24 mouse cellular contexts compared by ENCODE assay signal in genomic region chr10:52268879-52269278, GRCm38 (mm10). TPM values are rescaled to one million over a fixed set of nuclear protein-coding genes. Genes with fewer than 3 reads are reported as not detected.
DNase-seq lines count a peak whose midpoint lies in the region; ATAC-seq and TF ChIP-seq lines count a peak whose summit lies in the region.
"Had no signal": no experiment of that assay in that cellular context is flagged by ENCODE, and none has a peak within 500 bp of the region (broad histone marks: within the 10 kb centered on the region; RNA-seq: fewer than 3 reads in every experiment).

No protein-coding gene starts in this region.

- no peak for ATAC-seq in heart, embryonic 12.5 days (ENCODE audit: insufficient number of reproducible peaks, low FRiP score)
- ATAC-seq in liver, embryonic 11.5 days (replicated peaks; ENCODE audit: low FRiP score) = peak; percentile 37; the same call in 1 of the 2 replicates
- peak; percentile 62; the same call in 1 of the 2 replicates for ATAC-seq in liver, embryonic 14.5 days (ENCODE audit: insufficient read depth)
- no peak for ATAC-seq in intestine, embryonic 15.5 days
- ATAC-seq in kidney, embryonic 14.5 days (ENCODE audit: low FRiP score, low TSS enrichment) = no peak
- ATAC-seq: forebrain, embryonic 13.5 days; forebrain, embryonic 16.5 days; intestine, embryonic 16.5 days had no signal

- H3K36me3 ChIP-seq in heart, embryonic 10.5 days = peaks cover 12% of the 10 kb centered on the region; the same call in 1 of the 2 replicates
- peaks cover 12% of the 10 kb centered on the region for H3K36me3 ChIP-seq in heart, embryonic 12.5 days
- no peaks in the 10 kb centered on the region for H3K36me3 ChIP-seq in liver, embryonic 11.5 days (ENCODE audit: control insufficient read depth, insufficient read depth, low read length)
- H3K36me3 ChIP-seq in liver, embryonic 14.5 days (replicated peaks; ENCODE audit: control insufficient read depth, insufficient read depth, low read depth) = no peaks in the 10 kb centered on the region
- 0 out of 2 replicates have a peak, but pooled peaks cover 3% of the 10 kb centered on the region for H3K36me3 ChIP-seq in intestine, embryonic 15.5 days
- no peaks in the 10 kb centered on the region for H3K36me3 ChIP-seq in kidney, embryonic 14.5 days (ENCODE audit: control insufficient read depth, insufficient read depth, low read length)
- H3K36me3 ChIP-seq: G1E; hindbrain, embryonic 15.5 days had no signal

- WGBS in heart, embryonic 10.5 days = 73% methylated on average over 5 of the region's 5 CpGs
- 70% methylated on average over 5 of the region's 5 CpGs for WGBS in heart, embryonic 12.5 days
- WGBS in liver, embryonic 11.5 days = 57% methylated on average over 5 of the region's 5 CpGs
- WGBS in liver, embryonic 14.5 days (ENCODE audit: insufficient replicate concordance) = 26% methylated on average over 5 of the region's 5 CpGs
- 89% methylated on average over 5 of the region's 5 CpGs for WGBS in intestine, embryonic 15.5 days
- 80% methylated on average over 5 of the region's 5 CpGs for WGBS in kidney, embryonic 14.5 days

- no peak overlapping the region for H3K27ac ChIP-seq in heart, embryonic 10.5 days
- H3K27ac ChIP-seq in heart, embryonic 12.5 days (ENCODE audit: poor library complexity, severe bottlenecking) = no peak overlapping the region
- no peak overlapping the region for H3K27ac ChIP-seq in liver, embryonic 11.5 days (ENCODE audit: low read depth, low read length)
- H3K27ac ChIP-seq in liver, embryonic 14.5 days = no peak overlapping the region
- no peak overlapping the region for H3K27ac ChIP-seq in intestine, embryonic 15.5 days
- H3K27ac ChIP-seq in kidney, embryonic 14.5 days (ENCODE audit: low read depth, low read length) = no peak overlapping the region
- H3K27ac ChIP-seq: forebrain, embryonic 10.5 days; forebrain, embryonic 13.5 days; heart, embryonic 13.5 days; hindbrain, embryonic 12.5 days; hindbrain, embryonic 15.5 days had no signal

- H3K9ac ChIP-seq in heart, embryonic 12.5 days = no peak overlapping the region
- H3K9ac ChIP-seq in liver, embryonic 11.5 days (ENCODE audit: low read depth, low read length) = no peak overlapping the region
- no peak overlapping the region for H3K9ac ChIP-seq in liver, embryonic 14.5 days (replicated peaks)
- H3K9ac ChIP-seq in intestine, embryonic 15.5 days = no peak overlapping the region
- H3K9ac ChIP-seq in kidney, embryonic 14.5 days (ENCODE audit: low read depth, low read length) = no peak overlapping the region
- H3K9ac ChIP-seq: forebrain, embryonic 13.5 days; heart, embryonic 13.5 days; hindbrain, embryonic 12.5 days; hindbrain, embryonic 15.5 days had no signal

- DNase-seq in heart, embryonic 10.5 days (ENCODE audit: low spot score) = peak; percentile 36
- peak; percentile 44 for DNase-seq in MEL-GATA-1-ER (ENCODE audit: extremely low read depth, low read depth)
- no peak for DNase-seq in liver, embryonic 11.5 days (ENCODE audit: low spot score)
- DNase-seq in liver, embryonic 14.5 days (ENCODE audit: low read depth in 3 of 3, low spot score in 3 of 3) = peak in 1 of 3 experiments; percentile 23
- DNase-seq: adrenal gland, postnatal 10 days; B cell, adult 2 months; cerebellum, adult 18-20 months; cerebellum, adult 9-10 months; cerebellum, postnatal 14 days; gastrocnemius, postnatal 10 days; gastrocnemius, postnatal 36 days; heart, postnatal 14 days had no signal

- no peaks in the 10 kb centered on the region for H3K27me3 ChIP-seq in heart, embryonic 10.5 days (ENCODE audit: insufficient read depth, poor library complexity, severe bottlenecking)
- H3K27me3 ChIP-seq in heart, embryonic 12.5 days (replicated peaks) = no peaks in the 10 kb centered on the region
- no peaks in the 10 kb centered on the region for H3K27me3 ChIP-seq in liver, embryonic 11.5 days (replicated peaks; ENCODE audit: control insufficient read depth, insufficient read depth, low read length)
- no peaks in the 10 kb centered on the region for H3K27me3 ChIP-seq in liver, embryonic 14.5 days (ENCODE audit: control insufficient read depth, insufficient read depth, low read length)
- no peaks in the 10 kb centered on the region for H3K27me3 ChIP-seq in intestine, embryonic 15.5 days (replicated peaks)
- no peaks in the 10 kb centered on the region for H3K27me3 ChIP-seq in kidney, embryonic 14.5 days (ENCODE audit: control insufficient read depth, insufficient read depth, low read length)
- H3K27me3 ChIP-seq: CH12.LX; forebrain, embryonic 13.5 days; heart, embryonic 13.5 days; hindbrain, embryonic 12.5 days; hindbrain, embryonic 15.5 days had no signal

- peaks cover 6% of the 10 kb centered on the region; the same call in 1 of the 2 replicates for H3K4me1 ChIP-seq in heart, embryonic 10.5 days
- peaks cover 4% of the 10 kb centered on the region for H3K4me1 ChIP-seq in heart, embryonic 12.5 days (replicated peaks)
- H3K4me1 ChIP-seq in liver, embryonic 11.5 days (replicated peaks; ENCODE audit: control insufficient read depth, insufficient read depth, low read length) = peaks cover 22% of the 10 kb centered on the region
- peaks cover 0 to 21% of the 10 kb centered on the region in 2 experiments; a peak in 3 of 4 replicates for H3K4me1 ChIP-seq in liver, embryonic 14.5 days (replicated peaks; ENCODE audit: control insufficient read depth in 2 of 2, insufficient read depth in 2 of 2, low read length in 1 of 2)
- no peaks in the 10 kb centered on the region for H3K4me1 ChIP-seq in intestine, embryonic 15.5 days (replicated peaks)
- no peaks in the 10 kb centered on the region for H3K4me1 ChIP-seq in kidney, embryonic 14.5 days (ENCODE audit: control insufficient read depth, insufficient read depth, low read length)

- TF ChIP-seq CTCF in liver, embryonic 14.5 days (IDR thresholded peaks at IDR 0.05; ENCODE audit: low read depth) = no peak

- no peak overlapping the region for H3K4me3 ChIP-seq in heart, embryonic 10.5 days
- no peak overlapping the region for H3K4me3 ChIP-seq in heart, embryonic 12.5 days
- H3K4me3 ChIP-seq in liver, embryonic 11.5 days (ENCODE audit: low read depth, low read length) = no peak overlapping the region
- no peak overlapping the region for H3K4me3 ChIP-seq in liver, embryonic 14.5 days (ENCODE audit: insufficient read depth in 1 of 2, low read depth in 2 of 2, low read length in 2 of 2)
- no peak overlapping the region for H3K4me3 ChIP-seq in intestine, embryonic 15.5 days (replicated peaks)
- no peak overlapping the region for H3K4me3 ChIP-seq in kidney, embryonic 14.5 days (ENCODE audit: low read length)
- H3K4me3 ChIP-seq: forebrain, embryonic 10.5 days; forebrain, embryonic 13.5 days; heart, embryonic 13.5 days; hindbrain, embryonic 12.5 days; hindbrain, embryonic 15.5 days had no signal

- TF ChIP-seq EP300 in liver, embryonic 14.5 days (IDR thresholded peaks at IDR 0.05; ENCODE audit: low read depth) = no peak

- no peaks in the 10 kb centered on the region for H3K9me3 ChIP-seq in heart, embryonic 10.5 days
- peaks cover 3% of the 10 kb centered on the region for H3K9me3 ChIP-seq in heart, embryonic 12.5 days (replicated peaks)
- no peaks in the 10 kb centered on the region for H3K9me3 ChIP-seq in liver, embryonic 11.5 days (ENCODE audit: control insufficient read depth, low read length)
- no peaks in the 10 kb centered on the region for H3K9me3 ChIP-seq in liver, embryonic 14.5 days (ENCODE audit: control insufficient read depth, low read length)
- no peaks in the 10 kb centered on the region for H3K9me3 ChIP-seq in intestine, embryonic 15.5 days
- H3K9me3 ChIP-seq in kidney, embryonic 14.5 days (ENCODE audit: control insufficient read depth, low read length) = no peaks in the 10 kb centered on the region
- H3K9me3 ChIP-seq: forebrain, embryonic 10.5 days; forebrain, embryonic 13.5 days; G1E; heart, embryonic 13.5 days; hindbrain, embryonic 12.5 days; hindbrain, embryonic 15.5 days had no signal

- no peak overlapping the region for H3K4me2 ChIP-seq in heart, embryonic 12.5 days
- H3K4me2 ChIP-seq in liver, embryonic 11.5 days = no peak overlapping the region
- no peak overlapping the region for H3K4me2 ChIP-seq in liver, embryonic 14.5 days (ENCODE audit: low read depth)
- no peak overlapping the region for H3K4me2 ChIP-seq in intestine, embryonic 15.5 days (replicated peaks)
- no peak overlapping the region for H3K4me2 ChIP-seq in kidney, embryonic 14.5 days (replicated peaks; ENCODE audit: low read depth, low read length)
- H3K4me2 ChIP-seq: forebrain, embryonic 13.5 days; heart, embryonic 13.5 days; hindbrain, embryonic 12.5 days; hindbrain, embryonic 15.5 days had no signal

RNA-seq across cellular contexts. Expression of gene Dcbld1, which starts 35.5 kb away (rescaled TPM):
- polyA plus RNA-seq in heart, embryonic 10.5 days (2016; fragmentation: Nextera tagmentation; extraction: Ambion mirVana) = 9.9 and 17.0 TPM in 2 replicates
- 9.3 and 9.9 TPM in 2 replicates for polyA plus RNA-seq in heart, embryonic 12.5 days (2016; fragmentation: Nextera tagmentation; extraction: Ambion mirVana)
- 11.9 and 13.5 TPM in 2 replicates for polyA plus RNA-seq in liver, embryonic 11.5 days (2014; fragmentation: Nextera tagmentation; extraction: Ambion mirVana)
- 1.8 and 1.9 TPM in 2 replicates for polyA plus RNA-seq in liver, embryonic 14.5 days (2012; rRNA removed)
- polyA plus RNA-seq in liver, embryonic 14.5 days (2014; fragmentation: Nextera tagmentation; extraction: Ambion mirVana) = 2.9 and 3.1 TPM in 2 replicates
- 42.4 and 44.6 TPM in 2 replicates for polyA plus RNA-seq in intestine, embryonic 15.5 days (2015; fragmentation: Nextera tagmentation; extraction: Ambion mirVana)
- polyA plus RNA-seq in kidney, embryonic 14.5 days (2014; fragmentation: Nextera tagmentation; extraction: Ambion mirVana) = 18.9 and 26.5 TPM in 2 replicates
- polyA plus RNA-seq: G1E had no signal

Comparison
In these comparisons a context has a peak if more than half of its experiments do, and no peak if none do; other contexts are left out.
1. ATAC-seq: peak in liver, embryonic 11.5 days (single experiment) and liver, embryonic 14.5 days (single experiment); none in heart, embryonic 12.5 days (single experiment), intestine, embryonic 15.5 days (single experiment) and kidney, embryonic 14.5 days (single experiment).